Mouse (Mus musculus): Measurements from ENCODE around the gene Greb1.

- TF ChIP-seq CTCF (IDR thresholded peaks at IDR 0.05; ENCODE audit: borderline replicate concordance, insufficient read depth, low read depth, low read length) = no peak
- TF ChIP-seq POLR2A (IDR thresholded peaks at IDR 0.05; ENCODE audit: borderline replicate concordance, insufficient read depth, low read length) = no peak
These were observed 26.1 kb downstream of the Greb1 start for GRCm38 (mm10) chr12:16774605-16775004.
